Mouse (Mus musculus) gastrocnemius, postnatal 4 days (tissue): ENCODE measurements around the gene Tgm6. TPM values are rescaled to one million over a fixed set of nuclear protein-coding genes. Genes with fewer than 3 reads are reported as not detected.
A peak's percentile ranks its signal among the peaks of the same experiment; 100 is the strongest.

Source experiments
- DNase-seq, 2 experiments: peaks; one replicate each; pipeline ENCODE4 v3.0.0; 2021 to 2022; ENCODE audit warnings: low spot score in 2 of 2, mixed read lengths in 2 of 2
- total RNA-seq, 2 experiments: library from RNA; stranded (reverse); gene quantifications; 2 replicates each; pipeline ENCODE4 v1.2.3; 2021

The Tgm6 gene
- total RNA-seq, 2 experiments from 2014 or later = not detected

DNA sequence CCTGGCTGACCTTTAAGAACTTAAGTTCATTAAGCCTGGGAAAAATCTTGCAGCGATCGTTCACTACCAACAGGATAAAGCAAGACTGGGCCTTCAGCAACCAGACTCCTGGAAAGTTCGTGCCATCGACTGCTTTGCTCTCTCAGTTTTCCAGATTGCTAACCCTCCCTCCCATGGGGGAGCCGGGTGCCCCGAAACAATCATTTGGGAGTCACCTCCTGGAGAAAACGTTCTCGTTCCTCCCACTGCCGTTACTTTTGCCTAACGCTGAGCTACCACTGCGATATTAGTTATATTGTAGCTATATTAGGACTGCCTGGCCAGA lies 66.1 kb downstream of the Tgm6 start:
- no peak for DNase-seq

DNA sequence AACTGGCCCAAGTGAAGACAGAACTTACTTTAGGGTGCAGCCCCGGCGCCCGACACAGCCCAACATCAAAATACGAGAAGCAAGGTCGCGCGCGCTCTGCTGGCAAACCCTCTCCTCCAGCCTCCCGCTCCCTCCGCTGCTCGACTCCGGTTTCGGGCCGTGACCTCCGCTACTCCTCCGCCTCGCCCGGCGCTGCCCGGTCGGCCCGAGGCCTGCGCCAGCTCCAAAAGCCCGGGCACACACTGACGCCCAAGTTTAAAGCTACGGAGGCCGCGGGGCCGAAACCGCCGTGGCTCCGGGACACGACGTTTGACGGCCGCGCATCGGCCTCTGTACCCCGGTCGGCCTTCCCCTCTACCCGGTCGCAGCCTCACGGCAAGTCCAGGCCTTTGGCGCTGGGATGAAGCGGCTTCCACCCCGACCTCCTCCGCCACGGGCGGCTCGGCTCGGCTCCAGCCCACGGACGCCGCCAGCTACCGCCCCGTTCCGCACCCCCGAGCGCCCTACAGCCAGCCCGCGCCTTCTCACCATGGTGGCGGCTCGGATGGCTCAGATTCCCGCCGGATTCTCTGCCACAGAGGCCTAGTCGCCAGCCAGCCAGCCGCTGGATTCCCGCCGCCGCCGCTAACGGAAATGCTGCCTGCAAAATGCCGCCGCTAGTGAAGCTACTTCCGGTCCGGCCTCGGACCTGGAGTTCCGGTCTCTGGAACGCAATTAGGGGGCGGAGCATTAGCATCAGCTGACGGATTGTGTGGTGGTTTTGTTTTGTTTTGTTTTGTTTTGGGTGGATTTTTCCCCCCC lies 66.7 kb downstream of the Tgm6 start, which contains the start of gene Snrpb:
Gene Snrpb, minus strand, starts transcription at position 698 of the 801 bp plus-strand sequence.
- DNase-seq = peak; percentile 76 to 91

DNA sequence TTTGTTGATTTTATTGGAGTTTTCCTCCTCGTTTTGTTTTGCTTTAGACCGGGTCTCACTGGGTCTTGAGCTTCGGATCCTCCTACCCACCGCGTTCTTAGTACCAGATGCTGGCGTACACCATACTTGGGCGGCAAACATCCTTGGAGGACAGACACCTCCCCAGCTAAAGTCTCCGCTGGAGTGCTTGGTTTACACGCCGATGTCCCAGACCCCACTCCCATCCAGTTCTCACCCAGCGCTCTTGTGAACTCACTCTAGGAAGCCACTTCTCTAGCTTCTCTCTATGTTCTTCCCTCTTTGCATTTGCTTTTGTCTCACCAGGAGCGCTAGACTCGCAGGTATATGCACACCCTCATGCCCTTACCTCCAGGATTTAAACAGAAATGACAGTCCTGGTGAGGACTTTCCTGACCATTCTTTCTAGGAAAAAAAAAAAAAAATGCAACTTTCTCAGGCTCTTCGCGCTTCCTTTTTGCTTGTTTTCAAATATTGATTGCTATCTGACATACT lies 67.3 kb downstream of the Tgm6 start:
- DNase-seq = no peak

DNA sequence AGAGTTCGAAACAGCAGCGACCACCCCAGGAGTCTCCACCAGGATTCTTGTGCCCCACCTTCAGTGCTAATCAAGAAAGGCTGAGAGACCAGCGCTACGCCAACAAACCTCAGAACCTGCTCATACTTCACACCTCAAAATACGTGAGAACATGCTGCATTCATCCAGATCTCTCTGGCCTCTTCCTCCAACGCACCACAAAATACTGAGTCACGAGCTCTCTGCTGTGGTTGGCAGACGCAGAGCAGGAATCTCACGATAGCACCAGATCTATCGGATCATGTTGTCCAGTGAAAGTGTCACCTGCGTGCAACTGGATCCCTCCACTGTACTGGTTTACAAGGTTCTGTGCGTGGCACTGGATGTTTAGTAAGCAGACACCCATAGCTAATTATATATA lies 76.2 kb downstream of the Tgm6 start:
- no peak for DNase-seq

DNA sequence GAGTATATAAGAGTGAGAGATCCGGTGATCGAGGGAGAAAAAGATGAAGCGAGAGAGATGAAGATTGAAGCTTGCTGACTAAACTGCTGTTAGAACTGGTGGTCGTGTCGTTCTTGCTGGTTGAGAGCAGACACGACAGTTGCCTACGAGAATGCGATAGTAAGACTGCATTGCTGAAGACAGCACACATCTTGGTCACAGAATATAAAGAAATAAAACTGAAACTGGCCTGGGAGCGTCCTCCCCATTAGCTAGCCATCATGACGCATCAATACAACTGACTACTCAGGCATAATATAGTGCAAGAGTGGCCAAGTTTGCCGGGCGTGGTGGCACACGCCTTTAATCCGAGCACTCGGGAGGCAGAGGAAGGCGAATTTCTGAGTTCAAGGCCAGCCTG lies 82.7 kb downstream of the Tgm6 start, which contains the start of gene Tmc2:
Gene Tmc2, plus strand, starts transcription at position 301 of the 400 bp plus-strand sequence.
- no peak for DNase-seq

DNA sequence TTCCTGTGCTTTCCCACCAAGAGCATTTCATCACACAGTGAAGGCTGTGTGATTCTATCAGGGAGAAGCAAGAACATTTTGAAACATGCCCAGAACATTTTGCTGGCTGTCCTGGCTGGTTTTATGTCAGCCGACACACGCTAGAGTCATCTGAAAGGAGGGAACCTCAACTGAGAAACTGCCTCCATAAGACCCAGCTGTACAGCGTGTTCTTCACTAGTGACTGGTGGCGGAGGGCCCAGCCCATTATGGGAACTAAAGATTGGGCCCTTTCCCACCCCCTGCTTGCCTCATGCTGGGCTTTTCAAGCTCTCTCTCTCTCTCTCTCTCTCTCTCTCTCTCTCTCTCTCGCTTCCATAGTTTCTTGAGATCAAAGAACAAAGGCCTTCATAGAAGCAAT lies 88.7 kb downstream of the Tgm6 start:
- DNase-seq = no peak

Other genes starting within 250 kb of the Tgm6 start
- gene Tgm3, start 100.1 kb upstream of the Tgm6 start, total RNA-seq = under 1 TPM in 1 of 2 experiments, not detected in 1; 0.21 TPM
- gene Snrpb, start 67.0 kb downstream of the Tgm6 start, total RNA-seq = 100 to 1,000 TPM; 188 to 199 TPM
- not detected for gene Tmc2, start 82.8 kb downstream of the Tgm6 start, total RNA-seq
- gene Nop56, start 162.0 kb downstream of the Tgm6 start, total RNA-seq = 10 to 100 TPM; 66.9 to 84.6 TPM
- 100 to 1,000 TPM; 282 to 290 TPM for gene Idh3b, start 172.1 kb downstream of the Tgm6 start, total RNA-seq
- 1 to 10 TPM; 2.1 to 2.7 TPM for gene Ebf4, start 182.8 kb downstream of the Tgm6 start, total RNA-seq